Mouse (Mus musculus) naive thymus-derived CD4-positive, alpha-beta T cell, adult 2 months (primary cell): ENCODE results near the gene Cep104.

Source experiments
- DNase-seq: peaks from one replicate; pipeline ENCODE4 v3.0.0-alpha.2; 2011; ENCODE audit warnings: low read depth

Gene Cep104

DNA sequence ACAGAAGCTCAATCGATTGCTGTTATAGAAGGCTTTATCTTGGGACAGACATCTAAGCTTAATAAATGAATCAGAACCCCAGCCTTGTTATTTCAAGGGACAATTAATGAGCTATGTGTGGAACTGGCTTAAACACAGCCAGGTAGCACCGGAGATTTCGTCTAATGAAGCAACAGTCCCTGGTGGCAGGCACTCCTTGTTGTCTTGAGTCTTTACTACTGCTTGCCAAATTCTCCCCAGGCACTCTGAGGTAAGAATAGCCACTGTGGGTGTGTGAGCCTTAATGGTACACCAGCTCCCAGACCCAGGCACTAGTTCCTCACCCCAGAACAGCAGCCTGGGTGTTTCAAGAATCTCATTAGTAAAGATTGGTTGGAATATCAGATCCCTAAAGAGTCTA is 76.4 kb downstream of the Cep104 start:
- DNase-seq, result no peak

DNA sequence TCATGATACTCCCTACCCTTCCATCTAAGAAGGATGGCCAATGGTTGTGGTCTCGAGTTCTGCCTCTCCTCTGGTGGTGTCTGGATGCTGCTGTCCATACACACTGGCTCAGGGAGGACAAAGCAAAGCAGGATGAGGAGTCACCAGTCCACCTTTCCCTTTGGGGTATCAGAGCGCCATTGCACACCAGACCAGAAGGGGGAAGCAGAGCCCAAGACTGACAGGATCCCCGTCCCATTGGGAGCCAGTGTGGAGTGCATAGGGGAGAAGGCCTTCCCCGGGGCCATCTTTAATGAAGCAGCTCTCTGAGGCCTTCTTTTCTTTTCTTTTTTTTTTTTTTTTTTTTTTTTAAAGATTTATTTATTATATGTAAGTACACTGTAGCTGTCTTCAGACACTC is 78.1 kb downstream of the Cep104 start:
- no peak for DNase-seq

DNA sequence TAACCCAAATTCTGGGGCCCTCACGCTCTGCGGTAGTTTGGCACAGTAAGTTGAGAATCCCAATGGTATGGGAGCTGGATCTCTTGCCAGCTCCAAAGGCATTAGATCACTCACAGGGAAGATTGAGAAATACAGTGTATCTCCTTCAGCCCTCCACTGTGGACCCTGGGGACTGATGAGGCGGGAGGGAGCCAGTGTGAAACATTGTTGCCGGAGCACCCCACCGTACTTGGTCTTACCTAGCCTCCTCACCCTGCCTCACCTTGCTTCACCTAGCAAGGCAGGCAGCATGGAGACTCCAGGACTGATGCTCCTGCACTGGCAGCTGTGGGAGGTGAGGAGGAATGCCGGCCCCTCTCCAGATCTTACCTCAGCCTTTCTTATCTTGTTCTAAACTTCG is 80.5 kb downstream of the Cep104 start:
- DNase-seq, result no peak

DNA sequence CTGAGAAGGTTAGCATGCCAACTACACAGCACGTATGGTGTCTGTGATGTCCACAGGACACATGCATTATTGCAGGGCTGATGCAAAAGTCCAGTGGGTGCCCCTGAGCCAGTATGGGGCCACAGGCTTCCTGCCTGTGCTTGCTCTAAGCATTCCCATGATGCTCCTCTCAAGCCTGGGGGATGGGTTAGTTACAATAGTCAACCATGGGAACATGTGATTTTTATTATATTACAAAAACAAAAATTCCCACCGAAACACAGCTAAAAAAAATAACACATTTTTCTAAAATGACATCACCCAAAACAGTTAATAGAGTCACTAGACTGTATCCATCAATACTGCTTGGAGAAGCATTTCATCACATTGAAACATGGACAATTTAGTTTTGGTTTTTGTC is 81.1 kb downstream of the Cep104 start:
- DNase-seq, result no peak

DNA sequence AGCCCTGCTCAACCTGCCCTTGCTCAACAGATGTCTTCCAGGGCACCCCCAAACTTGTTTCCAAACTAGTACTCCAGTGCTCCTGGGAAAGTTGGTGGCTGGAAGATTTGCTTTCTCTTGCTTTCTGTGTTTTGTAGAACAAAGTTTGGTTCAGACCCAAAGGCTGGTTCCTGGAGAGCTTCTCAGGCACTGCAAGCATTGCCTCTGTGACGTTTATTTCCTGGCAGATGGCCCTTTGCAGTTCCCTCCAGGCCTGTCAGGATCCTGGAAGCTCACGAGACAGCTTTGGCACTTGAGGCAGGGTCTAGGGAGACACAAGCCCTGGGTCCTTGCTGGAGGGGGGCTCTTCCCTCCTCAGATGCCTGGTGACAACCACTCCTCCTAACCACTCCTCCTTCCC is 81.7 kb downstream of the Cep104 start:
- DNase-seq, result no peak

DNA sequence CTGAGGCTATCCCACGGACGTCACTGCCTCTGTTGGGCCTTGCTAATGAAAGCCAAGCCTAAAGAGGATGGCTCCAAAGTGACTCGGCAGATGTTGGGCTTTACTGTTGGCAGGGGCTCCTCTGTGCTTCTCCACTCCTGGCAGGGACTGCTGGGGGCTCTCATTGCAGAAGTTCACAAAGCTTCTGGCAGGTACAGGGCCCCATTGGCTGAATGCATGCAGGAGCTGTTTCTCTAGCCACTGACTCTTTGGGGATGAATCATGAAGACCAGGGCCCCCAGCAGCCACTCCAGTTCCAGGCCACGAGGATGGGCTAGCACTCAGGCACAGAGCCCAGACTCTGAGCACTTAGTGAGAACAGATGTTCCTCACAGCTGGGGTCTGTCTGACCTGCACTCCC is 82.7 kb downstream of the Cep104 start:
- DNase-seq, result no peak
